Mouse (Mus musculus) kidney, postnatal 0 days (tissue): Measurements from ENCODE around the gene Fam196b. TPM values are rescaled to one million over a fixed set of nuclear protein-coding genes. Genes with fewer than 3 reads are reported as not detected.

Experiments
- ATAC-seq: fragments of 200-750 bp; cut with Nextera tagmentation; replicated peaks from 2 replicates; pipeline ENCODE4 v1.8.0; 2017; ENCODE audit warnings: low read depth, moderate number of reproducible peaks, moderate TSS enrichment, moderate library complexity; ENCODE audit not compliant: low FRiP score
- DNase-seq: peaks from one replicate; pipeline ENCODE4 v3.0.0-alpha.2; 2016; ENCODE audit warnings: low spot score
- H3K27ac ChIP-seq: fragments of 300-500 bp; sonication (generic); 2 replicates; pipeline ENCODE4 v1.5.1; 2014; ENCODE audit warnings: mild to moderate bottlenecking
- H3K27me3 ChIP-seq: fragments of 300-500 bp; sonication (generic); 2 replicates; pipeline ENCODE4 v1.6.1; 2014; ENCODE audit warnings: low read length, mixed read lengths; ENCODE audit not compliant: insufficient read depth
- H3K36me3 ChIP-seq: fragments of 300-500 bp; sonication (generic); 2 replicates; pipeline ENCODE4 v1.6.1; 2014; ENCODE audit warnings: low read length, mixed read lengths; ENCODE audit not compliant: insufficient read depth
- H3K4me1 ChIP-seq: fragments of 300-500 bp; sonication (generic); replicated peaks from 2 replicates; pipeline ENCODE4 v1.6.1; 2014; ENCODE audit warnings: antibody characterized with exemption, low read length, mixed read lengths; ENCODE audit not compliant: insufficient read depth
- H3K4me2 ChIP-seq: fragments of 300-500 bp; sonication (generic); 2 replicates; pipeline ENCODE4 v1.6.1; 2014; ENCODE audit warnings: mild to moderate bottlenecking, low read length, moderate library complexity, mixed read lengths
- H3K4me3 ChIP-seq: fragments of 300-500 bp; sonication (generic); replicated peaks from 2 replicates; pipeline ENCODE4 v1.5.1; 2014; ENCODE audit warnings: low read depth, low read length
- H3K9ac ChIP-seq: fragments of 300-500 bp; sonication (generic); 2 replicates; pipeline ENCODE4 v1.6.1; 2014; ENCODE audit warnings: low read depth, low read length
- H3K9me3 ChIP-seq: fragments of 300-500 bp; sonication (generic); replicated peaks from 2 replicates; pipeline ENCODE4 v1.6.1; 2016; ENCODE audit warnings: low read length, inconsistent platforms, mixed read lengths
- CTCF ChIP-seq: IDR thresholded peaks from 2 replicates; pipeline ENCODE4 v1.5.1; 2016; ENCODE audit warnings: antibody characterized with exemption, low read depth, mild to moderate bottlenecking, moderate library complexity
- WGBS: fragments of 180-500 bp; shearing (Covaris S2); extraction: QIAGEN DNeasy Blood & Tissue Kit; methylation state at CpG from one replicate; pipeline ENCODE4 v1.1.7; 2014; 5-methylcytosine and 5-hydroxymethylcytosine counted together
- polyA plus RNA-seq: library from polyadenylated mRNA; unstranded; fragments of >200 nt; fragmentation: Nextera tagmentation; extraction: Ambion mirVana; gene quantifications from 2 replicates; pipeline ENCODE4 v1.2.1, GENCODE M21; 2015

The Fam196b gene
- polyA plus RNA-seq, 1 experiment from 2014 or later = 0.21 TPM

- H3K27ac ChIP-seq = no peak overlapping the region
- H3K4me1 ChIP-seq = no peaks in the 10 kb centered on the region
- H3K27me3 ChIP-seq = no peaks in the 10 kb centered on the region
- no peak overlapping the region for H3K4me2 ChIP-seq
- H3K4me3 ChIP-seq = no peak overlapping the region
- H3K9ac ChIP-seq = no peak overlapping the region
- no peaks in the 10 kb centered on the region for H3K9me3 ChIP-seq
- TF ChIP-seq CTCF = no peak
- 29% methylated on average over 4 of the region's 4 CpGs for WGBS
- H3K36me3 ChIP-seq = no peaks in the 10 kb centered on the region
- DNase-seq (no peak), ATAC-seq (no peak)
Measured at GRCm38 (mm10) chr11:34392105-34392504, 77.5 kb downstream of the Fam196b start.

- no peak overlapping the region for H3K4me2 ChIP-seq
- no peaks in the 10 kb centered on the region for H3K9me3 ChIP-seq
- ATAC-seq (no peak), DNase-seq (no peak)
- H3K4me1 ChIP-seq = no peaks in the 10 kb centered on the region
- no peaks in the 10 kb centered on the region for H3K36me3 ChIP-seq
- no peaks in the 10 kb centered on the region for H3K27me3 ChIP-seq
- H3K9ac ChIP-seq = no peak overlapping the region
- 75% methylated on average over 3 of the region's 3 CpGs for WGBS
- H3K4me3 ChIP-seq = no peak overlapping the region
- H3K27ac ChIP-seq = no peak overlapping the region
- no peak for TF ChIP-seq CTCF
Measured at GRCm38 (mm10) chr11:34395802-34396201, 81.2 kb downstream of the Fam196b start.

- Histone ChIP-seq H3K4me3 (no peak overlapping the region), H3K27me3 (no peaks in the 10 kb centered on the region), H3K36me3 (no peaks in the 10 kb centered on the region), H3K9ac (no peak overlapping the region), H3K4me1 (no peaks in the 10 kb centered on the region), H3K27ac (no peak overlapping the region), H3K4me2 (no peak overlapping the region), H3K9me3 (no peaks in the 10 kb centered on the region)
- no peak for TF ChIP-seq CTCF
- DNase-seq (no peak), ATAC-seq (no peak)
- 93% methylated on average over 5 of the region's 5 CpGs for whole genome bisulfite sequencing
Measured at GRCm38 (mm10) chr11:34397661-34398060, 83.0 kb downstream of the Fam196b start.

- DNase-seq (no peak), ATAC-seq (no peak)
- no peak overlapping the region for H3K27ac ChIP-seq
- H3K4me2 ChIP-seq = no peak overlapping the region
- H3K4me1 ChIP-seq = no peaks in the 10 kb centered on the region
- no peak overlapping the region for H3K9ac ChIP-seq
- no peak overlapping the region for H3K4me3 ChIP-seq
- H3K36me3 ChIP-seq = no peaks in the 10 kb centered on the region
- no peaks in the 10 kb centered on the region for H3K9me3 ChIP-seq
- TF ChIP-seq CTCF = no peak
- H3K27me3 ChIP-seq = no peaks in the 10 kb centered on the region
- WGBS = 66% methylated on average over 2 of the region's 2 CpGs
Measured at GRCm38 (mm10) chr11:34398555-34398954, 83.9 kb downstream of the Fam196b start.

- H3K27ac ChIP-seq = no peak overlapping the region
- no peaks in the 10 kb centered on the region for H3K9me3 ChIP-seq
Measured at GRCm38 (mm10) chr11:34401343-34401742, 86.7 kb downstream of the Fam196b start.

GRCm38 (mm10) chr11:34405311-34405710, 90.7 kb downstream of the Fam196b start:
- Histone ChIP-seq H3K9ac (no peak overlapping the region), H3K9me3 (no peaks in the 10 kb centered on the region), H3K36me3 (no peaks in the 10 kb centered on the region), H3K4me2 (no peak overlapping the region), H3K4me1 (no peaks in the 10 kb centered on the region), H3K4me3 (no peak overlapping the region), H3K27ac (no peak overlapping the region), H3K27me3 (no peaks in the 10 kb centered on the region)
- WGBS = 93% methylated on average over 1 of the region's 1 CpGs
- ATAC-seq (no peak), DNase-seq (no peak)
- TF ChIP-seq CTCF = no peak

More at GRCm38 (mm10) chr11:34401343-34401742, 86.7 kb downstream of the Fam196b start:
- ATAC-seq = no peak
- Histone ChIP-seq H3K27me3 (no peaks in the 10 kb centered on the region), H3K4me1 (no peaks in the 10 kb centered on the region), H3K9ac (no peak overlapping the region), H3K4me2 (no peak overlapping the region), H3K36me3 (no peaks in the 10 kb centered on the region), H3K4me3 (no peak overlapping the region)
- TF ChIP-seq CTCF = no peak
- 56% methylated on average over 8 of the region's 8 CpGs for WGBS
- DNase-seq = no peak

GRCm38 (mm10) chr11:34406309-34406708, 91.7 kb downstream of the Fam196b start:
- no peak overlapping the region for H3K27ac ChIP-seq
- H3K36me3 ChIP-seq = no peaks in the 10 kb centered on the region
- no peaks in the 10 kb centered on the region for H3K27me3 ChIP-seq
- H3K4me2 ChIP-seq = no peak overlapping the region
- ATAC-seq (no peak), DNase-seq (no peak)
- TF ChIP-seq CTCF = no peak
- WGBS = 28% methylated on average over 8 of the region's 8 CpGs
- H3K4me3 ChIP-seq = no peak overlapping the region
- H3K9me3 ChIP-seq = no peaks in the 10 kb centered on the region
- H3K9ac ChIP-seq = no peak overlapping the region
- no peaks in the 10 kb centered on the region for H3K4me1 ChIP-seq
